Mouse (Mus musculus) hindbrain, embryonic 13.5 days (tissue): ENCODE measurements around the gene Srsf10. TPM values are rescaled to one million over a fixed set of nuclear protein-coding genes. Genes with fewer than 3 reads are reported as not detected.

Source experiments
- ATAC-seq: fragments of 200-750 bp; cut with Nextera tagmentation; 2 replicates; pipeline ENCODE4 v1.8.0; 2017; ENCODE audit warnings: moderate TSS enrichment; ENCODE audit not compliant: low FRiP score
- H3K27ac ChIP-seq: fragments of 300-500 bp; sonication (generic); 2 replicates; pipeline ENCODE4 v1.5.1; 2015; ENCODE audit warnings: inconsistent platforms, mild to moderate bottlenecking, moderate library complexity
- H3K27me3 ChIP-seq: fragments of 300-500 bp; sonication (generic); 2 replicates; pipeline ENCODE4 v1.6.1; 2015; ENCODE audit warnings: mild to moderate bottlenecking, inconsistent platforms
- H3K36me3 ChIP-seq: fragments of 300-500 bp; sonication (generic); 2 replicates; pipeline ENCODE4 v1.6.1; 2015; ENCODE audit warnings: mild to moderate bottlenecking, inconsistent platforms
- H3K4me1 ChIP-seq: fragments of 300-500 bp; sonication (generic); replicated peaks from 2 replicates; pipeline ENCODE4 v1.6.1; 2015; ENCODE audit warnings: inconsistent platforms
- H3K4me2 ChIP-seq: fragments of 300-500 bp; sonication (generic); 2 replicates; pipeline ENCODE4 v1.6.1; 2015; ENCODE audit warnings: inconsistent platforms, mild to moderate bottlenecking, moderate library complexity
- H3K4me3 ChIP-seq: fragments of 300-500 bp; sonication (generic); 2 replicates; pipeline ENCODE4 v1.5.1; 2015; ENCODE audit warnings: mild to moderate bottlenecking, inconsistent platforms
- H3K9ac ChIP-seq: fragments of 300-500 bp; sonication (generic); 2 replicates; pipeline ENCODE4 v1.6.1; 2015; ENCODE audit warnings: mild to moderate bottlenecking, inconsistent platforms
- H3K9me3 ChIP-seq: fragments of 300-500 bp; sonication (generic); 2 replicates; pipeline ENCODE4 v1.6.1; 2016; ENCODE audit warnings: inconsistent platforms
- WGBS: fragments of 180-500 bp; shearing (Covaris S2); methylation state at CpG from one replicate; pipeline ENCODE4 v1.1.7; 2015; 5-methylcytosine and 5-hydroxymethylcytosine counted together
- polyA plus RNA-seq: library from polyadenylated mRNA; unstranded; fragments of >200 nt; fragmentation: Nextera tagmentation; extraction: Ambion mirVana; gene quantifications from 2 replicates; pipeline ENCODE4 v1.2.1, GENCODE M21; 2015

The Srsf10 gene
- polyA plus RNA-seq, 1 experiment from 2014 or later: 241 TPM

DNA sequence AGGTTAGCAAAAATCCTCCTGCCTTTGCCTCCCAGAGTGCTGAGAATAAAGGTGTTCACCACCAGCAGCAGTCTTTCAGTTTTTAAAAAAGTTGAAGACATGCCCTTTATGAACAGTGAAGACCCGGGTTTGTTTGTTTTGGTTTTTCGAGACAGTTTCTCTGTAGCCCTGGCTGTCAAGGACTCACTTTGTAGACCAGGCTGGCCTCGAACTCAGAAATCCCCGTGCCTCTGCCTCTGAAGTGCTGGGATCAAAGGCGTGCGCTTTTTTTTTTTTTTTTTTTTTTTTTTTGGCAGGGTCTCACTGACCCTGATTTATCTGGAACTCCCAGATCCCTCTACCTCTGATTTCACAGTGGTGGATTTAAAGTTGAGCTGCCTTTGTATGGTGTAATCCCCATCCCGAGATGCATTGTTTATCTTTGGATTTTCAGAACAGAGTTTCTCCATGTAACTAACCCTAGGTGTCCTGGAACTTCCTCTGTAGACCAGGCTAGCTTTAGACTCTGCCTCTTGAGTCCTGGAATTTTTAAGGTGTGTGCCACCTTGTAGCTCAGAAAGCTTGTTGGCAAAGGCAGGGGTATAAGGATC lies 2.1 kb downstream of the Srsf10 start:
- H3K4me3 ChIP-seq: peak overlapping the region; percentile 93
- no peak for ATAC-seq
- peak overlapping the region; percentile 77 for H3K4me2 ChIP-seq
- no peaks in the 10 kb centered on the region for H3K9me3 ChIP-seq
- no peaks in the 10 kb centered on the region; the same call in 1 of the 2 replicates for H3K36me3 ChIP-seq
- H3K9ac ChIP-seq: peak overlapping the region; percentile 97
- WGBS: 8% methylated on average over 7 of the region's 7 CpGs
- no peaks in the 10 kb centered on the region for H3K27me3 ChIP-seq
- no peak overlapping the region for H3K27ac ChIP-seq
- peaks cover 47% of the 10 kb centered on the region for H3K4me1 ChIP-seq

GRCm38 (mm10) chr4:135868996-135869395 lies 13.4 kb downstream of the Srsf10 start:
- peaks cover 25% of the 10 kb centered on the region for H3K4me1 ChIP-seq
- WGBS: 76% methylated on average over 2 of the region's 2 CpGs
- no peak for ATAC-seq
- no peak overlapping the region for H3K4me3 ChIP-seq
- H3K27ac ChIP-seq: no peak overlapping the region
- no peak overlapping the region; the same call in 1 of the 2 replicates for H3K9ac ChIP-seq
- no peak overlapping the region for H3K4me2 ChIP-seq
- H3K9me3 ChIP-seq: no peaks in the 10 kb centered on the region
- peaks cover 17% of the 10 kb centered on the region for H3K36me3 ChIP-seq
- no peaks in the 10 kb centered on the region for H3K27me3 ChIP-seq

DNA sequence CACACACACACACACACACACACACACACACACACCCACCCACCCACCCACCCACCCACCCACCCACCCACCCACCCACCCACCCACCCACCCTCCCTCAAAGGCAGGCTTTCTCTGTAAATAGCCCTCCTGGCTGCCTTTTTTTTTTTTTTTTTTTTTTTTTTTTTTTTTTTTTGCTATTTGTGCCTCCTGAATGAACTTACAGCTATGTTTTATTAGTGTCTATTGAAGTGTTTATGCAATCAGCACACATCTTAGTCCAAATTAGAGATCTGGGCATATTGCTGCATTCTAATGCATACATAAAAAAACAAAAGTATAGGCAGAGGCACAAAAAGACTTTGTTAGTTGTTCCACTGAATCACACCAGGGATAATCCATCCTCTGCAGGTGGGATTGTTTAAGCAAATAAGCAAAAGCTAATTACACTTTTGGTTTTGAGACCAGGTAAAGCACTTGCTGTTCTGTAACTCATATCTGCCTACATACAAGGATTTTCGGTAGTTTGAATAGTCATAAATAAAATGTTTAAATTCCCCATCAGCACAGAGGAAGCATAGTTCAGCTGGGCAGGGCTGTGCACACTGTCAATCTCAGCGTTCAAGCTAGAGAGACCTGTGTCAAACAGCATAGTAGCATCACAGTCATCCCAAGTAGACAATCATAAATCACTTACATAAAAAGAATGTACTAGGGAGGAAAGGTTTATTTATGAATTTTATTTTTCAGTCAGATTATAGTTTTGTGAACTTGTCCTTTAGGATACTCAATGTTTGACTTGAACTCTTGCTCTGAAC lies 14.9 kb downstream of the Srsf10 start:
- H3K4me2 ChIP-seq: peak overlapping the region; percentile 88
- no peaks in the 10 kb centered on the region for H3K27me3 ChIP-seq
- H3K4me1 ChIP-seq: peaks cover 39% of the 10 kb centered on the region
- H3K36me3 ChIP-seq: peaks cover 17% of the 10 kb centered on the region
- 44% methylated on average over 2 of the region's 2 CpGs for WGBS
- ATAC-seq: no peak
- no peak overlapping the region for H3K27ac ChIP-seq
- 0 out of 2 replicates have a peak overlapping the region, but pooled peaks have one; percentile 40 for H3K9ac ChIP-seq
- no peaks in the 10 kb centered on the region for H3K9me3 ChIP-seq
- H3K4me3 ChIP-seq: peak overlapping the region; percentile 9; the same call in 1 of the 2 replicates

GRCm38 (mm10) chr4:135872015-135872414 lies 16.5 kb downstream of the Srsf10 start:
- H3K4me1 ChIP-seq: peaks cover 54% of the 10 kb centered on the region
- H3K27ac ChIP-seq: peak overlapping the region; percentile 99; the same call in 1 of the 2 replicates
- WGBS: 53% methylated on average over 3 of the region's 3 CpGs
- peak overlapping the region; percentile 96 for H3K9ac ChIP-seq
- H3K9me3 ChIP-seq: no peaks in the 10 kb centered on the region
- peak overlapping the region; percentile 88 for H3K4me2 ChIP-seq
- ATAC-seq: no peak
- H3K36me3 ChIP-seq: peaks cover 13% of the 10 kb centered on the region
- no peaks in the 10 kb centered on the region for H3K27me3 ChIP-seq
- peak overlapping the region; percentile 71 for H3K4me3 ChIP-seq

GRCm38 (mm10) chr4:135872589-135873391 lies 17.2 kb downstream of the Srsf10 start:
- Histone ChIP-seq H3K4me1 (peaks cover 55% of the 10 kb centered on the region), H3K4me3 (peak overlapping the region; percentile 71), H3K9ac (peak overlapping the region; percentile 96), H3K9me3 (no peaks in the 10 kb centered on the region), H3K36me3 (peaks cover 13% of the 10 kb centered on the region), H3K4me2 (peak overlapping the region; percentile 88), H3K27me3 (no peaks in the 10 kb centered on the region), H3K27ac (peak overlapping the region; percentile 99)
- no peak for ATAC-seq
- 9% methylated on average over 17 of the region's 17 CpGs for WGBS

GRCm38 (mm10) chr4:135873526-135874202 lies 18.1 kb downstream of the Srsf10 start, which contains the start of gene Pnrc2:
Gene Pnrc2 (minus strand): TSS chr4:135873850.
- under 1% methylated on average over 48 of the region's 60 CpGs for WGBS
- peak within 1 kb of the TSS; percentile 99 for H3K27ac ChIP-seq
- H3K9ac ChIP-seq: peak within 1 kb of the TSS; percentile 96
- ATAC-seq: peak; percentile 96
- H3K4me2 ChIP-seq: peak within 1 kb of the TSS; percentile 88
- H3K4me1 ChIP-seq: peaks cover 55% of the 10 kb centered on the region
- no peaks in the 10 kb centered on the region for H3K9me3 ChIP-seq
- no peaks in the 10 kb centered on the region for H3K27me3 ChIP-seq
- peak within 1 kb of the TSS; percentile 71 for H3K4me3 ChIP-seq
- peaks cover 12% of the 10 kb centered on the region for H3K36me3 ChIP-seq

DNA sequence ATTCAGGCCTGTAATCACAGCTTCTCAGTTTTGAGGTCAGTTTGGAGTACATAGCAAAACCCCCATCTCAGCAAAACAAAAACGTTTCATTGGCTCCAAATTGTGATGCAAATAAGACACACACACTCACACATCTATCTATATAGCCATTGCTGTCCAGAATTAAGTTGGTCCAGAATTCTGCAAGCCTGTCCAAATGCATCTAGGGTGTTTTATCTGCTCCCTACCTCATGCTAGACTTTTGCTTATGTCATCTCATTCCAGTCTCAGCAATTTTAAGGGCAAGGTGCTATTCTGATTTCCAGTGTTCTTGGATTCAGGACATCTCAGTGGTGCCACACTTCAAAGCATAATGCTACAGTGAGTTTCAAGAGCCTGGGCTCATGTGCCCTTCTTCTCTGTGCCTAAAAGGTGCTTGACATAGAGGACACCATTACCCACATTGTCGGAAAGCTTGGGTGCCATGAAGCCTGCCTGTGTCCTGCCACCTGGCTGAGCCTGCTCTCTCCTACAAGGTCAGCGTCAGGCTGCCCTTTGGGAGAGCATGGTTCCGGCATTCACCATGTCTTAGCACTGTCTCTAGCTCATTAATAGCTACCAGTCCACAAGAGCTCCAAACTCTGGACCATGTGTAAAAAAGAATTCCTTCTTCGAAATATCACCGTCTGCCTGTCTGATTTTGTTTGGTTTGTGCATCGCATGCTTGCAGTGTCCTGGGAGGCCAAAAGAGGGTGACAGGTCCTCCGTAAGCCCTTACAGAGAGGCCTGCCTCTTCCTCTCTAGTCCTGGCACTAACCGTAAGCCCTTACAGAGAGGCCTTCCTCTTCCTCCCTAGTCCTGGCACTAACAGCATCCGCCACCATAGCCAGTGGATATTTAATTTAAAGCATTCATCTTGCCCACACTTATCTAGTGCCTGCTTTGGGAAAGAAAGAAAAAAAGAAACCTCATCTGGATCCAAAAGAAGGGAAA lies 19.3 kb downstream of the Srsf10 start:
- no peak overlapping the region for H3K4me3 ChIP-seq
- ATAC-seq: no peak
- H3K4me1 ChIP-seq: peaks cover 55% of the 10 kb centered on the region
- no peaks in the 10 kb centered on the region for H3K9me3 ChIP-seq
- H3K9ac ChIP-seq: no peak overlapping the region; the same call in 1 of the 2 replicates
- H3K36me3 ChIP-seq: peaks cover 7% of the 10 kb centered on the region
- no peaks in the 10 kb centered on the region for H3K27me3 ChIP-seq
- 82% methylated on average over 10 of the region's 10 CpGs for WGBS
- H3K27ac ChIP-seq: peak overlapping the region; percentile 99; the same call in 1 of the 2 replicates
- peak overlapping the region; percentile 88; the same call in 1 of the 2 replicates for H3K4me2 ChIP-seq

DNA sequence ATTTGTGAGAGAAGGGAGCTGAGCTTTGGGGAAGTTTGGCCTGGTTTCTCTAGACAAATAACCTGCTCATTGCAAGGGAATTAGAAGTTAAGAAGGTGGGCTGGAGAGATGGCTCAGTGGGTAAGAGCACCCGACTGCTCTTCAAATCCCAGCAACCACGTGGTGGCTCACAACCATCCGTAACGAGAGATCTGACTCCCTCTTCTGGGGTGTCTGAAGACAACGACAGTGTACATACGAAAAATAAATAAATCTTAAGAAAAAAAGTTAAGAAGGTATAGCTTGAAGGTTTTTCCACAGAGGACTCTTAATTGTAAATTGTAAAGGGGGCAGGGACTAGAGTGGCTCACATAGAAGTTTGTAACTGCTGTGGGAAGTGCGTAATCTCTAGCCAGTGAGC lies 20.0 kb downstream of the Srsf10 start:
- no peak for ATAC-seq
- Histone ChIP-seq H3K9me3 (no peaks in the 10 kb centered on the region), H3K27ac (no peak overlapping the region; the same call in 1 of the 2 replicates), H3K9ac (no peak overlapping the region), H3K36me3 (peaks cover 7% of the 10 kb centered on the region), H3K27me3 (no peaks in the 10 kb centered on the region), H3K4me2 (no peak overlapping the region), H3K4me1 (peaks cover 52% of the 10 kb centered on the region), H3K4me3 (no peak overlapping the region)
- WGBS: 25% methylated on average over 7 of the region's 7 CpGs

DNA sequence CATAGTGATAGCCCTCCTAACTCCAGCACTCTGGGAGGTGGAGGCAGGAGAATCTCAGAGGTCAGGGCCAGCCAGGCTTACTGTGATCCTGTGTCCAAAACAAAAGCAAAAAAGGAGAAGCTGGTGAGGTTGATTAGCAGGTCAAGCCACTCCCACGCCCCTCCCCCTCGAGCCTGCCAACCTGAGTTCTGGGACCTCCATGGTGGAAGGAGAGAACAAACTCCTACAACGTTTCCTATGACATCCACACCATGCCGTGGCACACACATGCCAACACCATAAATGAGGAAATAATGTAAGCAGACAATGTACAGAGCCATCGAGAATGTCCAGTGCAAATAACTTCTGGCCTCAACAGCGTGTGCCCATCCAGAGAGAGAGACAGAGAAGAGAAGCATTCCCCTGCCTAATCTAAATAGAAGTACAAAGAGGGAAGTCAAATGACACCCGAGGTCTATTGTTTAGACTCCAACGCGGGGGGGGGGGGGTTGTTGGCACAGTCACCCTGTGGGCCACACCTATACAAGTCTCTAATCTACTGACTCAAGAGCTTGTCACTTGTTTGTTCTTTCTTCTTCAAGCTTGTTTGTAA lies 20.5 kb downstream of the Srsf10 start:
- Histone ChIP-seq H3K36me3 (peaks cover 7% of the 10 kb centered on the region), H3K9me3 (no peaks in the 10 kb centered on the region), H3K4me2 (peak overlapping the region; percentile 48), H3K27ac (peak overlapping the region; percentile 50), H3K27me3 (no peaks in the 10 kb centered on the region), H3K4me1 (peaks cover 48% of the 10 kb centered on the region), H3K9ac (peak overlapping the region; percentile 61; the same call in 1 of the 2 replicates), H3K4me3 (0 out of 2 replicates have a peak overlapping the region, but pooled peaks have one; percentile 5)
- WGBS: 3% methylated on average over 9 of the region's 9 CpGs
- ATAC-seq: no peak

DNA sequence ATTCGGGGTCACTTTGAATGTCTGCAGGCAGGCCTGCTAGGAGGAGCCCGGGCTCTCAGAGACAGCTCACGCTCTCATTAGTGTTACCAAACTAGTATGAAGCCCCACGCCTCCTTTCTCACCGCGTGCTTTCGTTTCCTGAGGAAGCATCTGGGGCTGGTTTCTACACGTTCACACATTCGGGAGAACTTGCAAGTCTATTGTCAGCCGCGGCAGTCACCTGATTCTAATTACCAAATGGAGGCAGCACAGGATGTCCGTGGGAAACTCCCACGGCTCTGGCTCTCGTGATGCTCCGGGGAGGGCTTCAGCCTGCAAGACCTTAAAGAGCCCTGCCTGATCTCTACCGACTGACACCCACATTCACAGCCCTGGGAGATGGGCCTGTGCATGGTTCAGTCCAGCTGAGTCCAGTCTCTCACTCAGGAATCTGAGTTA lies 21.1 kb downstream of the Srsf10 start:
- H3K36me3 ChIP-seq: peaks cover 4% of the 10 kb centered on the region
- peak overlapping the region; percentile 48 for H3K4me2 ChIP-seq
- 2% methylated on average over 16 of the region's 16 CpGs for WGBS
- no peaks in the 10 kb centered on the region for H3K9me3 ChIP-seq
- H3K27me3 ChIP-seq: no peaks in the 10 kb centered on the region
- no peak for ATAC-seq
- peak overlapping the region; percentile 50; the same call in 1 of the 2 replicates for H3K27ac ChIP-seq
- peak overlapping the region; percentile 61; the same call in 1 of the 2 replicates for H3K9ac ChIP-seq
- peaks cover 45% of the 10 kb centered on the region for H3K4me1 ChIP-seq
- H3K4me3 ChIP-seq: peak overlapping the region; percentile 5; the same call in 1 of the 2 replicates
